Mouse (Mus musculus) embryo, embryonic 10.5 days (tissue): Measurements from ENCODE around the gene Sh3bgr.
A peak's percentile ranks its signal among the peaks of the same experiment; 100 is the strongest.

Experiments
- DNase-seq: peaks from one replicate; pipeline ENCODE4 v3.0.0-alpha.2; 2015; ENCODE audit warnings: low spot score

The Sh3bgr gene

DNA sequence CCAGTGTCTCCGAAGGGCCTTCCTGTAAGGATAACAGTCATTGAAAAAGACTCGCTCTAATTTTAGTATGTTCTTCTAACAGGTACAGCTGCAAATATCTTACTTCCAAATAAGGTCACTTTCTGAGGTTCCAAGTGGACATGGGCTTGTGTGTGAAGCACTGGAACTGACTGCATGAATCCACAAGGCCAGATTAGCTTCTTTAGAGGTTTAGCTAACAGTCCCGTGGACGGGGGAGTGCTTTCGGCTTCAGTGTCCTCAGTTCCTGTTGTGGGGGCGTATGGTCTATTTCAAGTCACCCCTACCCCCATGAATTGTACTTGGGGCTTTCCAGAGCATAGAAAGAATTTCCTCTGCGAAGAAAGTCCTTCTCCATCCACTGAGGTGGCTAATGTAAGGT lies 10.6 kb downstream of the Sh3bgr start:
- no peak for DNase-seq

DNA sequence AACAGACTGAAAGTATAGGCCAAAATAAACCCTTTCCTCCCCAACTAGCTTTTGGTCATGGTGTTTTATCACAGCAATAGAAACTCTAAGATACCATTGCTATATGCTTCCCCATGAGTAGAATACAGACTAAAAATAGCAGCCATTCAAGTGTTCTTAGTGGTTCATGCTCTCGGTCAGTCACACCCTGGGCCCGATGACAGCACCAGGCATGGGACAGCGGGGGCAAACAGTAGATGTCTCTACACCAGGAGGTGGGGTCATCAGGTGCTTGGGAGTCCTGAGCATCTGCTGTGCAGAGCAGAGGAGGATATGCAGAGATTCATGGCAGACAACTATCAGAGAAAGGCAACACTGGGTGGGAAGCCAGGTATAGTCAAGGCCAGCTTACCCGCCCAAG lies 12.8 kb downstream of the Sh3bgr start:
- DNase-seq, result no peak

DNA sequence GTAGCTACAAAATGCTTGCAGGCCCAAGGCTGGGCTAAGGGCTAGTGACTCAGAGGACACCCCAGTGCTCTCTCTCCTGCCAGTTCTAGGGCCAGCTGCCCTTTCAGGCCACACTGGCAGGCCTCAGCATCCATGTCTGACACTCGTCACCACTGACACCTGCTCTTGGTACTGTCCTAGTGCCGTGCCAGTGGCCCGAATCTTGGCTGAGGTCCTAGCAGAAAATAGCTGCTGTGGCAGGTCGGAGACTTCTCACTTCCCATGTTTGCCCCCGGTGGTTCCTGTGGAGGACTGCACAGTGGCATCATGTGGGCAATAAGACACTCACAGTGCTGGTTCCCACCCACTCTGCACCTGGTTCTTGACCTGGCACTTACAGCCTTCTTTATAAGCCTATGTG lies 21.2 kb downstream of the Sh3bgr start:
- no peak for DNase-seq

DNA sequence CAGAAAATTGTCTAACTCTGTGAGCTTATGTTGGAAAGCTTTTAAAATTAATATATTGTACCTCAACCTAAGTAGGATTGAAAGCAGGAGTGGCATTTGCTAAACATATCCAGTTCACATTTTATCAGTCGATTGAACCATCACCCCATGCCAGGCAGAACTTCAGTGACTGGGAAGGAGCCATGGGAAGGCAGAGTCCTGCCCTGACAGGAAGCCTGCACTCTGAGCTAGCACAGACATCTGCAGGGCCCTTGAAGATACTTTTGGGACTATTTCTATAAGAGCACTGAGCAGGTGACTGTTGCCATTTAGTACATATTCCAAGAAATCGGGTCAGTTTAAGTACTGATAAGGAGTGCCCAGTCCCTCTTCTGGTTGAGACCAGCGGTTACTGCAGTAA lies 21.7 kb downstream of the Sh3bgr start:
- no peak for DNase-seq

DNA sequence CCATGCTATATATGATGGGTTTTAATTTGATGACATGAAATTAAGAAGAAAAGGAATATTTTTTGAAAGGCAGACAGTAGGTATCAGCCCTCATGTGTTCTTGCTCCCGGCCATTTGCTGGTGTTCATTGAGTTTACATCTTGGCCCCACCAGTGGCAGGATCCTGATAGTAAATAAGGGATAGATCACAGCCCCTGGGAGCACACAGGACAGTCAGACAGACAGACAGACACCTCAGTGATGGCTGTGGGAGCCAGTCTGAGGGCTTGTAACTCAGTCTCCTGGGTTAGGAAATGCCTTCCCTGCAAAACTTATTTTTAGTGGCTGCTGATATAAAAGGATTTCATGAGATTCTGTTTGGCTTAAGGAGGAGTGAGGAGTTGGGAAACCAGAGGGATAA lies 22.2 kb downstream of the Sh3bgr start:
- DNase-seq, result no peak

DNA sequence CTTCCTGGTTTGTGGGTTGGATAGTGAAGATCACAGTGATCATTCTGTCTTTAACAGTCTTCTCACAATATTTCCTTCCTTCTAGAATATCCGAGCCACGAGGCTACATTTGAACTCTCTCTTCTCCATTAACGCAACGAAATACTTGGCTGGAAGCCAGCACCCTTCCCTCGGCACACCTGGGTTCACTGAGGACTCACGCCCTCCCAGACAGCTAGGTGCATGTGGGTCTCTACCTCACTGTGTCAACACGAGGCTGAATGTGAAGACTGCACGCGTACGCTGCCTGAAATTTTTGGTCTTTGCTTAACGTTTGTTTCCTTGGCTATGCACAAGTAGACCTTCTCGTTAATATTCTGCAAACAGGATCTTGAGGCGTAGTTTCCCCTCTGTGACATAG lies 28.2 kb downstream of the Sh3bgr start:
- DNase-seq, result no peak

DNA sequence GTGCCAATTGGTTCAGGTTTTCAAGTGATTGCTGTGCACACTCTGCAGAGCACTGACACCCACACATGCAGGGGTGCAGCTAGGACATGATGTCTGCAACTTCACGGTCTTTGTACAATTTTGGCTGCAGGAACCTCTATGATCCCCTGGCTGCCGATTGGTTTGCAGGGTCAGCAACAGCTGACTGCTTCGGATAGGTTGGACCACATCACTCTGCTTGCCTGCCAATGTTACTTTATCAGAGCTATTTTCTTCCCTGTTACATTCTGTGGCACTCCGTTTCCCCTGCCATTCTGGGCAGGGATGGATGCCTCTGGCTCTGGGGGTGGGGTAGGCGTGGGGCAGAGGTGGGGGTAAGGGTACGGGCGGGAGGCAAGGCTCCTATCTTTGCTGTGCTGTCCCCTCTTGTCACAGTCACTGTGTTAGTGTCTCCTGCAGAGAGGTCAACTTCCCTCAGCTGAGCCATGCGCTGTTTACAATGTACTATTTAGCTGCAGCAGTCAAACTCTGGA lies 28.9 kb downstream of the Sh3bgr start:
- DNase-seq, result no peak

DNA sequence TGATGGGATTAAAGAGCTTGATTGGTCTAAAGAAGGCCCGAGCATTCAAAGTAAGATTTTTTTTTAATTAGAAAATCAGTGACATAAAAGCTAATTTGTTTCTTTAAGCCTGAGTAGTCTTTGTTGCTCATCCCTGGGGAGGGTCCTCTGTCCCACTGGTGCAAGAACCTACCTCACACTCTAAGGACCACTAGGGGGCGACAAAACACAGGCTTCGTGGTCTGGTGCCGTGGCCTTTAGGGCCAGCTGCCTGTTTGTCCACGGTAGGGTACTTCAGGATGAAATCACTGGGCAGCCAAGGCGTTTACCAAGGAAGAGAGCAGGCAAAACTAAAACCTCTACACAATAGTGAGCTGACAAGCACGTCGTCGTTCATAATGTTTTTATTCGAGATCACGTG lies 30.2 kb downstream of the Sh3bgr start:
- peak; percentile 93 for DNase-seq

DNA sequence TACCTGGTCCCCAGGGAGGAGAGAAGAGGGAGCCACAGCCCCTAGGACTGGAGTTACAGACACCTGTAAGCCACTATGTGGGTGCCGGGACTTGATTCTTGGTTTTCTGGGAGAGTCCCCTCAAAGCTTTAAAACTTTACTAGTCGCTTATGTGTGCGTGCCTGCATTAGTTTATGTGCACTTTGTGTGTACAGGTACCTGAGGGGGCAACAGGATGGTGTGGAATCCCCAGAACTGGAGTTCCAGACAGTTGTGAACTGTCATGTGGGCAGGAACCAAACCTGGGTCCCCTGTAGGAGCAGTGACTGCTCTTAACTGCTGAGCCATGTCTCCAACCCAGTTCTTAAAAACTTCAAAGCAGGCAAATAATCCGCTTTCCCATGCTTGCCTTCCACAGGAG lies 31.0 kb downstream of the Sh3bgr start:
- no peak for DNase-seq

DNA sequence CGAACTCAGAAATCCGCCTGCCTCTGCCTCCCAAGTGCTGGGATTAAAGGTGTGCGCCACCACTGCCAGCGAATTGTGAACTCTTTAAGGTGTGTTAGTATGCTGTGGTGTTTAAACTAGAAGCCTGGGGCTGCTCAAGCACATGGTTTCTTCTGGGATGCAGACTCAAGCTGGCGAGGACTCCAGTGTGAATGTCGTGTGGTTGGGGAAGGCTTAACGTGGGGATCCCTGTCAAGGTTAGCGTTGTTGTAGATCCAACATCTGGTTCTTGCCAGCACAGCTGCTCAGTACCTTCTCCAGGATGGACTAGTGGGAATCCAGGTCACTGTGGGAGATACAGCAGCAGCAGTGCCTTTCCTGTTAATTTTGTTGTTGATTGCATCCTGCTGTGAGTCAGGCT lies 31.7 kb downstream of the Sh3bgr start:
- no peak for DNase-seq

DNA sequence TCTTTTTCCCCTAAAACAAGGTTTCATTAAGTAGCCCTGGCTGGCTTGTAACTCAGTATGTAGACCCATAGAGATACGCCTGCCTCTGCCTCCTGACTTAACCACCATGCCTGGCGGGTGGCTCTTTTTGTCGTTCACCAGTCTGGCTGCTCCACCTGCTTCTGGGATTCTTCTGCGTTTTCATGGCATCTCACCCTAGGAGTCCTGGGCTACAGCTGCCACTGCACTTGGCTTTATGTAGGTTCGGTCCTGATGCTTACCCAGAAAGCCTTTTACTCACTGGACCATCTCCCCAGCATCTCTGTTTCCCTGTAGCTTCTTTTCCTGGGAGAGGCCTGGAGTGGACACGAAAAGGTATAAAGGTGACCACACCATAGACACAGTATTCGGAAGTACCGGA lies 33.7 kb downstream of the Sh3bgr start:
- no peak for DNase-seq

DNA sequence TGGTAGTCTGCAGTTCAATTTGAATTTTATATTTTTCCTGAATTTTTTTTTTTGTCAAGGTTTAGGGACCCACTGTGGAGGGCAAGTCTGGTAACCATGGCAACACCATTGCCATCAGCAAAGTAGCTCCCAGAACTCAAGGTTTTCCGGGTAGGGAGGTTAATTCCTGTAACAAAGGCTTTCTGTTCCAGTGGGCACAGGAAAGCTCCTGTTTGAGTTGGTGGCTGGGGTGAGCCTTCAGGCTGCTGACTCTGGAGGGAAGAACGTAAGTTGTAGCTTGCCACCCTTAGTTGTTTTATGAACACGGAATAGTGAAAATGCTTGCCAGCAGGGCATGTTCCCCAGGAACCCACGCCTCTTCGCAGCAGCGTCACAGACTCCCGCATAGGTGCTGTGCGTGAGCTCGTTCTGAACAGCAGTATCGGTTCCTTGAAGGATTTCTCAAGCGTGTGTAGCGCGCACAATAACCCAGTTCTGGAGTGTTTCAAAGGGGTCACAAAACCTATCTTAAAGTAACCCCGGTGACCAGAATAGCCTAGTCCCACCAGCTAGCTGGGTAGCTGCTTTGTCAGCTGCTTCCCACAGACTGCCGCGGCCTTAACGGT lies 35.2 kb downstream of the Sh3bgr start, which contains the start of gene B3galt5:
Gene B3galt5 (plus strand): TSS at position 436 of the 605 bp plus-strand sequence.
- DNase-seq, result peak; percentile 34

DNA sequence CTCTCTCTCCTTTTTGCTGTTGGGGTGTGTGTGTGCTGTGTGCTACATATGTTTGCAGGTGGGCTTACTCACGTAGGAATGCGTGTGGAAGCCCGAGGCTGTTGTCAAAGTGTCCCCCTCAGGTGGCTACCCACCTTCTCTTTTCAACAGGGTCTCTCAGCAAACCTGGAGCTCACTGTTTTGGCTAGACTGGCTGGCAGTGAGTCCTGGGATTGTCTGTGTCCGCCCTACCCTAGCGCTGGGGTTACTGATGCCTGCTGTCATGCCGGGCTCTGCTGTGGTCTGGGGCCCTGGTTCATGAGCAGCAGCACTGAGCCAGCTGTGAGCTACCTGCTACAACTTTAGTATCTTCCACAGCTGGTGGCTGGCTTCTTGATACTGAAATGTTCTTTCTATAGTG lies 44.2 kb downstream of the Sh3bgr start:
- no peak for DNase-seq

DNA sequence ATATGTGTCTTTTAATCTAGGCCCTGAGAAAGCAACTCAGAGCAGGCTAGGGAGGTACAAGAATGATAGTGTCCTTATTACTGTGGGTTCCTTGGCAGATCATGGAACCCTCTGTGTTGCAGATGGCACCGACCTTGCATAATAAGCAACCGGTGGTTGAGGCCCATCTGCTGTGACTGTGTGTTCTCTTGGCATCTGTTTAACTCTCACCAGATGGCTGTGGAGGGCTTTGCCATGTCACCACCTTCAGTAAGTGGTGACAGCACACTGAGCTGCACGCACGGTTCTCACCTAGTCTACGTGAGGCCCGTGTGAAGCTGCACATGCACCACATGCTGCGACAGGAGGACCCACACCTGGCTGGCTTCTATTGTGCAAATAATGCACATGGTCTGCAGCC lies 49.4 kb downstream of the Sh3bgr start:
- DNase-seq, result no peak

DNA sequence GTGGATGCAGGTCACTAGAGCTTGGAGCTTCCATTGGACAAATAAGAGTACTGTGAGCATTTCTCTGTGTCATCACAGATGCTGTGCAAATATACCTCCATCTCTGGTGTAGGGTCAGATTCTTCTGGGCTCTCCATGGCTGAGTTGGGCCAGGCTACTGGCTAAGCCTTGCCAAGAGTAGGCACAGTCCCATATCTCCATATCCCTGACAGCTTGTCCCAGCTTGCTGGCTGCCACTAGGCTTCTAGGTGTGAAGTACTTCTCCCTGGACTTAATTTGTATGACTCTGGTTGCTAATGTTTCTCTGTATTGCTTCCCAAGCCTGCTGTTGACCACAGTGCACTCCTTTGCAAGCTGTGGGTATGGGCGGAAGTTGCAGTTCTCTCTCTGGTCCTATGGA lies 51.9 kb downstream of the Sh3bgr start:
- no peak for DNase-seq

DNA sequence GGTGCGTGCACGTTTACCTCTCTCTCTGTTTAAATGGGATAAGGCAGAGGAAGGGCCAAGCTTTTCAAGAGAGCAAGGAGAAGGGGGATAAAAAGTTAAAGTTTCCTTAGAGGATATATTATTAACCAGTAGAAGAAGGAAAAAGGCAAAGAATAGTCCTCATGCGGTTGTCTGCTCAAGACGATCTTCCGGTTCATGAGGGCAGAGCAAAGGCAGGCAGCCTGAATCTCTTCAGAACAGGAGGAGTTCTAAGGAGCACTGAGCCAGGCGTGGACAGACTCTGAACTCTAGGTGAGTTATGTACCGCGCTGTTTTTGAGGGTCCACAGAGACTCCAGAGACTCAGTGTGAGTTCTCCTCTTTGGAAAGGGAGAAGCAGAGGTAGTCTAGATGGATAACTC lies 58.2 kb downstream of the Sh3bgr start:
- no peak for DNase-seq

DNA sequence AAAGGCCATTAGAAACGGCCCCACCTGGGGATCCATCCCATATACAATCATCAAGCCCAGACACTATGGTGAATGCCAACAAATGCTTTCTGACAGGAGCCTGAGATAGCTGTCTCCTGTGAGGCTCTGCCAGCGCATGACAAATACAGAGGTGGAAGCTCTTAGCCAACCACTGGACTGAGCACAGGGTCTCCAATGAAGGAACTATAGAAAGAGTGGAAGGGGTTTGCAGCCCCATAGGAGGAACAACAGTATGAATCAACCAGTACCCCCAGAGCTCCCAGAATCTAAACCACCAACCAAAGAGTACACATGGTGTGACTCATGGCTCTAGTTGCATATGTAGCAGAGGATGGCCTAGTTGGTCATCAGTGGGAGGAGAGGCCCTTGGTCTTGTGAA lies 71.5 kb downstream of the Sh3bgr start:
- no peak for DNase-seq

DNA sequence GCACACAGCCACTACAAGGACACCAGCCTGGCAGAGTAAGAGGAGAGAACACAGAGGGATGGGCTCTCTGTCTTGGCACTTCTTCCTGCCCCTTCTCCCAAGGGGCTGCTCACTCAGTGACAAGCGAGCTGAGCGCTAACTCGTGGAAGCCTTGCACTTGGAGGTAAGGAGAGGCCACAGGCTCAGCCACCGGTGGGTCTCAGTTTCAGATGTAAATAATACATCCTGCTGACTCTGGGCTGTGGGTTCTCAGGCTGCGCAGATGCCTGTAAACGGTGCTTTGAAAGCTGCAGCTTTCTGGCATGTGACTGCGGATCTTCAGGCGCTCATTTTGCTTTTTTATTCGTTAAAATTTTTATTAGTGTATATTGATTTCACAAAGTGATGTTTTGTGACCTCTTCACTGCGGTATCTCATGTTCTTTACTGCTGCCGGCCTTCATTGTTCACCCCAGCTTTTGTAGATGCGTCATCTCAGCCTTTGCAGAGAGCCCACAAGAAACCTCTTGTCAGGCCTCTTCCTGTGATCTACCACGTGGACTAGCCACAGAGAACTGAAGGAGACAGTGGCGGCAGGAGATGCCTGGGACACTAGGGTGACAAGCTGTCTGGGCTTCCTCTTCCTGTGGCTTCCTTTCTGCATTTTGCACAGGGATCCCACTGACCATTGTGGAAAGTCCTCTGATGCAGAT lies 72.8 kb downstream of the Sh3bgr start:
- DNase-seq, result no peak

DNA sequence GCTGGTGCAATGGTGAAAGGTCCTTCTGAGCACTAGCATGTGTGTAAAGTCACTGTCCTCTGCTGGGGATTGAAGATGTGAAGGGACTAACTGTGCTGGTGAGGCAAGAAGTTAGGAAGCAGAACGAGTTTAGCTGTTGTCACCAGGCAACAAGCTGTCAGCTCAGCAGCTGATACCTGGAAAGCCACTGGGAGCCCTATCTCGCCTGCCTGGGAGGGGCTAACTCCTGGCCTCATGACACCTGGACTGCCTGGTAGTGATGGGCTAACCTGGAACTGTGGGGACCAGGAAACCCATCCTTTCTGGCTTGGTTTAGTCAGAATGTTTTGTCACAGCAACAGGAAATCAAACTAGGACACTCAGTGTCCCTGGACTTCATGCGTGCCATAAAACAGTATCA lies 76.3 kb downstream of the Sh3bgr start:
- no peak for DNase-seq
